Mouse (Mus musculus) forebrain, embryonic 11.5 days (tissue): ENCODE data around the gene Hephl1. TPM values are rescaled to one million over a fixed set of nuclear protein-coding genes. Genes with fewer than 3 reads are reported as not detected.

Source experiments
- polyA plus RNA-seq: library from polyadenylated mRNA; unstranded; fragments of >200 nt; fragmentation: Nextera tagmentation; extraction: Ambion mirVana; gene quantifications from 2 replicates; pipeline ENCODE4 v1.2.1, GENCODE M21; 2014

Gene Hephl1
- polyA plus RNA-seq, 1 experiment from 2014 or later = not detected

Other genes starting within 250 kb of the Hephl1 start
- not detected in 2 replicates for gene Izumo1r, start 208.2 kb downstream of the Hephl1 start, polyA plus RNA-seq
- 103 and 115 TPM in 2 replicates for gene Panx1, start 66.6 kb downstream of the Hephl1 start, polyA plus RNA-seq
- gene Vstm5, start 126.9 kb upstream of the Hephl1 start, polyA plus RNA-seq = 1.5 and 2.3 TPM in 2 replicates
- gene Med17, start 167.8 kb upstream of the Hephl1 start, polyA plus RNA-seq = 47.7 and 51.1 TPM in 2 replicates
- gene Taf1d, start 194.1 kb upstream of the Hephl1 start, polyA plus RNA-seq = 68.6 and 78.4 TPM in 2 replicates
- 5.2 and 6.3 TPM in 2 replicates for gene 4931406C07Rik, start 194.3 kb upstream of the Hephl1 start, polyA plus RNA-seq
- 28.3 and 28.4 TPM in 2 replicates for gene Cep295, start 245.7 kb upstream of the Hephl1 start, polyA plus RNA-seq